Mouse (Mus musculus) mammary gland, adult 2 months (tissue): ENCODE results near the gene Rce1. TPM values are rescaled to one million over a fixed set of nuclear protein-coding genes. Genes with fewer than 3 reads are reported as not detected.

Source experiments
- polyA plus RNA-seq: library from polyadenylated mRNA; depleted of rRNA; stranded (reverse); fragments of >200 nt; gene quantifications from 2 replicates; pipeline ENCODE4 v1.2.3, GENCODE M21; 2012; ENCODE audit warnings: low replicate concordance; rRNA removed

Gene Rce1
- 86.7 and 104 TPM in 2 replicates for polyA plus RNA-seq

DNA sequence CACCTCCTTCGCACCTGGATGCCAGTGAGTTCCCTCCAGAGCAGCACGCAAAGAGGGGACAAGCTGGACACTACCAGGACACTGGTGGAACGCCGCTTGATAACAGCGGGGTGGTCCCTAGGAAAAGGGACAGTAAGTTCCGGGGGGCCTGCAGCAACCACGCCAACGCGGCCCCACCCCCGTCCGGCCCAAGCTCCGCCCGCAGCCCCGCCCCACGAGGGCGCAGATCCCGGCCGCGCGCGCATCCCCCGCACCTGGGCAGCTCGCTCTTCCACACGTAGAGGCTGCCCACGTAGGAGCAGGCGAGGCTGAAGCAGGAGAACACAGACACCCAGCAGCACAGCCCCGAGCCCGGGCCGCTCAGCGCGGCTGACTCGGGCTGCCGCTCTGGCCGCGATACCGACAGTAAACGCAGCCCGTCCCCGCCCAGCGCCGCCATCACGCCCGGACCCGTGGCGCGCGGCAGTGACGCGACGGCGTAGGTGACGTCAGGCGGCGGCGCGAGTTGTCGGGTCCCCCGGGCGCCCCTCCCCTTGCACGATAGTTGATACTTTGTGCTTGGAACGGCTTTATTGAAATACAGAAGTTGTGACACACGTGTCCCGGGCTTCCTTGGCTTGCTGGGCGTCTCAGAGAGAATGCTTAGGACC, at the start of gene Rce1:
Gene Rce1, minus strand, starts transcription at position 463 of the 650 bp plus-strand sequence.

DNA sequence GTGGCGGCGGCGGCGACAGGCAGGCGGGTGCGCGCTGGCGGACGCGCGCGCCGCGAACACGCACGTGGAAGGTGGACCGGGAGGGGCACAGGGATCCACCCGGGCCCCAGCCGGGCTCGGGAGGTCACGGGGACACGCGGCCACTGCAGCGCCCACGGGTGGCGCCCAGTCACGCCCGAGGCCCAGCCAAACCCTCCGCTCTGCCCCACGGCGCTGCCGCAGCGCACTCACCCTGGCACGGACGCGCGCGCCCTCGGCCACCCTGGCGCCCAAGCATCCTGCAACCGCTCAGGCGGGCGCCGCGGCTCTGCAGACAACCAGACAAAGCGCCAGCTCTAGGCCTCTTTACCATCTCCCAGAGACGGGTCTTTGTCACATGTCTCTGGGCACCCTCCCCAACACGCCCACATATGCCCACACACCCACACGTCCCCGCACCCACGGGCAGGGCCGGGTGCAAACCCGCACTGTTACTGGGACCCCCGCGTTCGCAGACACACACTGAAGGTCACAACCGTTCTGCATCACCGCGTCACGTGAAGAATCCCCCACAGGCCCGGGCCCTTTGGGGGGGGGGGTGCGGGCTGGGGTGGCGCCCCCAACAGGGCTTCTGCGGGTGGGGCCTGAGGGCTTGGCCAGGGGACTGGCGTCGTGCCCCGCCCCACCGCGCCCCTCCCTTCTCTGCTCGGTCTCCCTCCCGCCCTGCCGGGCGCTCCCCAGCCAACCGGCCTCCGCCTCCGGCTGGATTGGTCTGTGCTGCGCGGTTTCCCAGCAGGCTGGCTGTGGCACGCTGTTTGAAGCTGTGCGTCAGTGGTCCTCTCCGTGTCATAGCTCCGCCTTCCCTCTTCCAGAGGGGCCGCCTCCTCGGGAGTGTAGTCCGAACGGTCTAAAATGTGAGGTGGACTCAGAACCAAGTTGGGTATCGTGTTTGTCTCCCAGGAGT, 10.0 kb downstream of the Rce1 start, which contains the start of gene Lrfn4:
Gene Lrfn4, minus strand, starts transcription at position 517 of the 943 bp plus-strand sequence.

Other genes starting within 250 kb of the Rce1 start
- gene Kdm2a, start 227.4 kb downstream of the Rce1 start, polyA plus RNA-seq, result 125 and 186 TPM in 2 replicates
- gene Rhod, start 186.2 kb downstream of the Rce1 start, polyA plus RNA-seq, result 14.2 and 15.8 TPM in 2 replicates
- 14.4 and 29.0 TPM in 2 replicates for gene Syt12, start 148.2 kb downstream of the Rce1 start, polyA plus RNA-seq
- 11.6 and 14.4 TPM in 2 replicates for gene 2010003K11Rik, start 127.1 kb downstream of the Rce1 start, polyA plus RNA-seq
- 548 and 804 TPM in 2 replicates for gene Pcx, start 115.2 kb downstream of the Rce1 start, polyA plus RNA-seq
- gene Lrfn4, start 10.0 kb downstream of the Rce1 start, polyA plus RNA-seq, result 12.3 and 26.6 TPM in 2 replicates
- 0.89 and 0.98 TPM in 2 replicates for gene Gm960, start 73.0 kb upstream of the Rce1 start, polyA plus RNA-seq
- 2.4 and 3.1 TPM in 2 replicates for gene Sptbn2, start 85.5 kb upstream of the Rce1 start, polyA plus RNA-seq
- 7.6 and 8.1 TPM in 2 replicates for gene Rbm4b, start 130.9 kb upstream of the Rce1 start, polyA plus RNA-seq
- 30.1 and 37.6 TPM in 2 replicates for gene Rbm4, start 168.3 kb upstream of the Rce1 start, polyA plus RNA-seq
- gene Gm21992, start 186.0 kb upstream of the Rce1 start, polyA plus RNA-seq, result 16.6 and 27.0 TPM in 2 replicates
- gene Rbm14, start 186.0 kb upstream of the Rce1 start, polyA plus RNA-seq, result 47.0 and 81.2 TPM in 2 replicates
- 28.5 and 29.5 TPM in 2 replicates for gene Ccs, start 213.7 kb upstream of the Rce1 start, polyA plus RNA-seq
- 0.07 TPM in 1 of 2 replicates, not detected in the other for gene Ccdc87, start 213.7 kb upstream of the Rce1 start, polyA plus RNA-seq
- 103 and 209 TPM in 2 replicates for gene Ctsf, start 229.5 kb upstream of the Rce1 start, polyA plus RNA-seq